Mouse (Mus musculus) splenic B cell, adult 2 months (primary cell): ENCODE results near the gene Plcb1.

Experiments
- DNase-seq: peaks from one replicate; pipeline ENCODE4 v3.0.0-alpha.2; 2011; ENCODE audit warnings: low read depth, low spot score
- H3K27me3 ChIP-seq: 2 replicates; pipeline ENCODE4 v1.6.1; 2012; ENCODE audit warnings: mild to moderate bottlenecking, low read length, moderate library complexity, mixed read lengths; ENCODE audit not compliant: control insufficient read depth, poor library complexity, insufficient read depth, severe bottlenecking
- H3K36me3 ChIP-seq: 2 replicates; pipeline ENCODE4 v1.6.1; 2012; ENCODE audit warnings: mild to moderate bottlenecking, low read length, moderate library complexity, mixed read lengths; ENCODE audit not compliant: control insufficient read depth, poor library complexity, insufficient read depth, severe bottlenecking

Gene Plcb1

GRCm38 (mm10) chr2:134856691-134857090 is 70.8 kb downstream of the Plcb1 start:
- no peak for DNase-seq
- Histone ChIP-seq H3K27me3 (no peaks in the 10 kb centered on the region), H3K36me3 (no peaks in the 10 kb centered on the region)

- DNase-seq, result no peak
- Histone ChIP-seq H3K36me3 (no peaks in the 10 kb centered on the region), H3K27me3 (no peaks in the 10 kb centered on the region)
These were observed 79.2 kb downstream of the Plcb1 start for GRCm38 (mm10) chr2:134864985-134865645.

GRCm38 (mm10) chr2:134867381-134867780 is 81.5 kb downstream of the Plcb1 start:
- H3K36me3 ChIP-seq, result no peaks in the 10 kb centered on the region
- no peaks in the 10 kb centered on the region for H3K27me3 ChIP-seq
- no peak for DNase-seq

GRCm38 (mm10) chr2:134871692-134872489 is 86.0 kb downstream of the Plcb1 start:
- no peak for DNase-seq
- Histone ChIP-seq H3K36me3 (no peaks in the 10 kb centered on the region), H3K27me3 (no peaks in the 10 kb centered on the region)

GRCm38 (mm10) chr2:134872490-134872781 is 86.6 kb downstream of the Plcb1 start:
- no peak for DNase-seq
- H3K36me3 ChIP-seq, result no peaks in the 10 kb centered on the region
- no peaks in the 10 kb centered on the region for H3K27me3 ChIP-seq

GRCm38 (mm10) chr2:134877148-134877547 is 91.3 kb downstream of the Plcb1 start:
- DNase-seq, result no peak
- no peaks in the 10 kb centered on the region for H3K27me3 ChIP-seq
- no peaks in the 10 kb centered on the region for H3K36me3 ChIP-seq

GRCm38 (mm10) chr2:134891207-134891606 is 105.3 kb downstream of the Plcb1 start:
- H3K36me3 ChIP-seq, result no peaks in the 10 kb centered on the region
- no peaks in the 10 kb centered on the region for H3K27me3 ChIP-seq
- no peak for DNase-seq

GRCm38 (mm10) chr2:134894776-134895175 is 108.9 kb downstream of the Plcb1 start:
- H3K27me3 ChIP-seq, result no peaks in the 10 kb centered on the region
- no peaks in the 10 kb centered on the region for H3K36me3 ChIP-seq
- no peak for DNase-seq

- H3K36me3 ChIP-seq, result no peaks in the 10 kb centered on the region
- no peaks in the 10 kb centered on the region for H3K27me3 ChIP-seq
- DNase-seq, result no peak
These were observed 110.3 kb downstream of the Plcb1 start for GRCm38 (mm10) chr2:134896196-134896595.

GRCm38 (mm10) chr2:134897083-134897482 is 111.2 kb downstream of the Plcb1 start:
- Histone ChIP-seq H3K36me3 (no peaks in the 10 kb centered on the region), H3K27me3 (no peaks in the 10 kb centered on the region)
- DNase-seq, result no peak

GRCm38 (mm10) chr2:134901521-134901920 is 115.7 kb downstream of the Plcb1 start:
- no peak for DNase-seq
- H3K27me3 ChIP-seq, result no peaks in the 10 kb centered on the region

GRCm38 (mm10) chr2:134910882-134911281 is 125.0 kb downstream of the Plcb1 start:
- no peaks in the 10 kb centered on the region for H3K27me3 ChIP-seq
- DNase-seq, result no peak
- H3K36me3 ChIP-seq, result no peaks in the 10 kb centered on the region

More at GRCm38 (mm10) chr2:134901521-134901920, 115.7 kb downstream of the Plcb1 start:
- H3K36me3 ChIP-seq, result no peaks in the 10 kb centered on the region

- DNase-seq, result no peak
- H3K36me3 ChIP-seq, result no peaks in the 10 kb centered on the region
- no peaks in the 10 kb centered on the region for H3K27me3 ChIP-seq
These were observed 125.5 kb downstream of the Plcb1 start for GRCm38 (mm10) chr2:134911360-134911759.

GRCm38 (mm10) chr2:134912616-134913015 is 126.7 kb downstream of the Plcb1 start:
- no peak for DNase-seq
- Histone ChIP-seq H3K27me3 (no peaks in the 10 kb centered on the region), H3K36me3 (no peaks in the 10 kb centered on the region)

- Histone ChIP-seq H3K27me3 (no peaks in the 10 kb centered on the region), H3K36me3 (no peaks in the 10 kb centered on the region)
- DNase-seq, result no peak
These were observed 127.7 kb downstream of the Plcb1 start for GRCm38 (mm10) chr2:134913542-134913941.
